Mouse (Mus musculus): Measurements from ENCODE around the gene Olfr710. TPM values are rescaled to one million over a fixed set of nuclear protein-coding genes. Genes with fewer than 3 reads are reported as not detected.

The Olfr710 gene
- polyA plus RNA-seq (2021; fragmentation: Nextera tagmentation), result not detected in 2 replicates
- long read RNA-seq, experiment 1, result 0 reads
- long read RNA-seq, experiment 2, result 0 reads

DNA sequence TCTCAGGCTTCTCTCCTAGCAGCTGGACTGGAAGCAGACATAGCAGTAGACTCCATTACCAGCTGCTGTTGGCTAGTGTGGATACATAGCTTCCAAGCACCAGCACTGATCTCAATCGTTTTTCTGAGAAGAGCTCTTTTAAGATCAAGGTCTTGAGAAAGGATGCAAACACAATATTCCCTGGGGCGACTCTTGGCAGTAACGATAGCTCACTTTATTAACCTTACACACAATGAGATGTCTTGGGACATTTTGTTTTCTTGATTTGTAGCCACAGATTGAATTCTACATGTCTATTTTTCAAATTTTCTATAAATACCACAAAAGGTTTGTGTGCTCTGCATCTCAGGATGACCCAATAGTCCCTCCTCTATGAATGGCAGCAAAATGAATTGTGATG is at the start of gene Olfr710:
Gene Olfr710, minus strand, starts transcription at position 101 of the 400 bp plus-strand sequence.

DNA sequence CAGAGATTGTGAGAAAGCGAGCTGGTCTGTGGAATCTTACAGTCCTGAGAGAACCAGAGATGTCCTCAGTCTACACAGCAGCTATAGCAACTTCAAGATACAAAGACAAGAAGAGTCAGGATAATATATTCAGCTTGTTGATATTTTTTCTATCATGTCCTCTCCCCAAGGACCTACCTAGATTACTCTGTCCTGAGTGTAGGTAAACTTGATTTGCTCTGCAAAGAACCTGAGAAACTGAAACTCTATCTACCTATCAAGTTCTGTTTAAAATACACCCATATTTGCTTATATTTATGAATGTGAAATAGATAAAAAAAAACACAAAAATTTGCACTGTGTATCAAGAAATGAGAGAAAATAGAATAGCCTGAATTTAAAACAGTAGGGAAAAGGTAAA is 27.2 kb upstream of the Olfr710 start, which contains the start of gene Olfr711:
Gene Olfr711, minus strand, starts transcription at position 101 of the 400 bp plus-strand sequence.

DNA sequence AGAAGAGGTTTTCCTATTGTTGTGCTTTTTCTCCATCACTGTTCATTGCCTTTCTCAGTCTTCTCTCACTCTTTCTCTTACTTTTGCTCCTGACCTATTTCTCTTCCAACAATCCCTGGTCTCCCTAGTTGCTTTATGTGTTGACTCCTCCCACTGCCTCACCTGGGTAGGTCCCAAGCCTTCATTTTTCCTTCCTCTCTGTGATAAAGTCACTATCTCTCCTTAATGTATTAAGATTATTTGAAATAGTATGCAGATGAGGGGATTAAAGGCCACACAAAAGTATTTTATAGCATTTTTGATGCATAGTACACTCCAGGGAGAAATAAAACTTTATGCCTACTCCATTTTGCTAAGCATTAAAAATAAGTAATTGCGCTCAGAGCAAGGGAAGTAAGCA is 15.7 kb upstream of the Olfr710 start, which contains the start of gene Olfr6:
Gene Olfr6, minus strand, starts transcription at position 101 of the 400 bp plus-strand sequence.

DNA sequence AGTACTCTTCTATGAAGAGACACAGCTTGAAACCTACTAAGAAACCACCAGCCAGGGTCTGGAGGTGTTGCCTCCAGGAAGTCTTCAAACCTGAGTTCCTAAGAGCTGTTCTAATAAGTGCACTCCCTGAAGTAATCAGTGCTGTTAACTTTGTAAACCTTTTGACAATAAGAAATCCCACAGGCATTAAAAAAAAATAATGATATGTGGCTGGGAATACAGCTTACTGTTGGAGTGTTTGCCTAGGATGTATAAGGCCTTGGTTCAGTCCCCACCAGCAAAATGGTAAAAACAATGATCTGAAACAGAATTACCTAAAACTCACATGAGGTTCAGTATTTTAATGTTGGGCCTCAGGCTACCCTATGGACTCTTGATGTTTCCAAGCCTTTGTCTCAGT is 16.0 kb downstream of the Olfr710 start, which contains the start of gene Olfr709-ps1:
Gene Olfr709-ps1, minus strand, starts transcription at position 101 of the 400 bp plus-strand sequence.

DNA sequence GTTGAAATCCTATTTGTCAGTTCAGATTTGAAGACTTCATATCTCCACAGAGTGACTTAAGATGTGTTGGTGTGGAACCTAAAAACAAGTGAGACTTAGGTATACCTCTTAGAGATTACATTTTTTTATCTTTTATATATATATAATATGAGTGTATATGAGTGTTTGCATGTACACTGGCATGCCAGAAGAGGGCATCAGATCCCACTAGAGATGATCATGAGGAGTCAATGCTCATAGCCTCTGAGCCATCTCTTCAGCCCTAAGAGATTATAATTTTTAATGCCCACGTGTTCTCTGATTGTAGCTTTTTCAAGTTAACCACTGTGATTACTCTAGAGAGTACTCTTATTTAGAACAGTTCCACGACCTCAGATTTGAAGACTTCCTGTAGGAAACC is 40.4 kb downstream of the Olfr710 start, which contains the start of gene Olfr1532-ps1:
Gene Olfr1532-ps1, plus strand, starts transcription at position 326 of the 400 bp plus-strand sequence.

DNA sequence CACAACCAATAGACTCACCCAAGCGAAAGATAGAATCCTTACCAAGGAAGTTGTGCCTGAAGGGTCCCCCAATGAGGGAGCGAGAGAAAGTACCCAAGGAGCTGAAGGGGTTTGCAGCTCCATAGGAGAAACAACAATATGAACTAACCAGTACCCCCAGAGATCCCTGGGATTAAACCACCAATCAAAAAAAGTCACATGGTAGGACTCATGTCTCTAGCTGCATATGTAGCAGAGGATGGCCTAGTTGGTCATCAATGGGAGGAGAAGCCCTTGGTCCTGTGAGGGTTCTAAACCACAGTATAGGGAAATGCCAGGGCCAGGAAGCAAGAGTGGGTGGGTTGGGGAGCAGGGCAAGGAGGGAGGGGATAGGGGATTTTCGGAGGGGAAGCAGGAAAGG is 47.0 kb downstream of the Olfr710 start, which contains the start of gene Olfr707:
Gene Olfr707, minus strand, starts transcription at position 101 of the 400 bp plus-strand sequence.

Other genes starting within 250 kb of the Olfr710 start
- gene Olfr695, start 231.9 kb downstream of the Olfr710 start, polyA plus RNA-seq (2021; fragmentation: Nextera tagmentation), result not detected in 2 replicates
- not detected in 2 replicates for gene Olfr697, start 205.9 kb downstream of the Olfr710 start, polyA plus RNA-seq (2021; fragmentation: Nextera tagmentation)
- gene Olfr698, start 192.9 kb downstream of the Olfr710 start, polyA plus RNA-seq (2021; fragmentation: Nextera tagmentation), result not detected in 2 replicates
- gene Olfr699, start 155.1 kb downstream of the Olfr710 start, polyA plus RNA-seq (2021; fragmentation: Nextera tagmentation), result not detected in 2 replicates
- not detected in 2 replicates for gene Olfr700, start 139.5 kb downstream of the Olfr710 start, polyA plus RNA-seq (2021; fragmentation: Nextera tagmentation)
- gene Olfr701, start 134.2 kb downstream of the Olfr710 start, polyA plus RNA-seq (2021; fragmentation: Nextera tagmentation), result not detected in 2 replicates
- gene Olfr702, start 114.4 kb downstream of the Olfr710 start, polyA plus RNA-seq (2021; fragmentation: Nextera tagmentation), result not detected in 2 replicates
- not detected in 2 replicates for gene Olfr703, start 105.0 kb downstream of the Olfr710 start, polyA plus RNA-seq (2021; fragmentation: Nextera tagmentation)
- not detected in 2 replicates for gene Olfr704, start 85.1 kb downstream of the Olfr710 start, polyA plus RNA-seq (2021; fragmentation: Nextera tagmentation)
- not detected in 2 replicates for gene Olfr705, start 71.4 kb downstream of the Olfr710 start, polyA plus RNA-seq (2021; fragmentation: Nextera tagmentation)
- not detected in 2 replicates for gene Olfr706, start 60.1 kb downstream of the Olfr710 start, polyA plus RNA-seq (2021; fragmentation: Nextera tagmentation)
- not detected in 2 replicates for gene Olfr707, start 47.1 kb downstream of the Olfr710 start, polyA plus RNA-seq (2021; fragmentation: Nextera tagmentation)
- gene Olfr1532-ps1, start 40.3 kb downstream of the Olfr710 start, polyA plus RNA-seq (2021; fragmentation: Nextera tagmentation), result not detected in 2 replicates
- gene Olfr709-ps1, start 16.1 kb downstream of the Olfr710 start, polyA plus RNA-seq (2021; fragmentation: Nextera tagmentation), result not detected in 2 replicates
- not detected in 2 replicates for gene Olfr6, start 15.6 kb upstream of the Olfr710 start, polyA plus RNA-seq (2021; fragmentation: Nextera tagmentation)
- gene Olfr711, start 27.1 kb upstream of the Olfr710 start, polyA plus RNA-seq (2021; fragmentation: Nextera tagmentation), result not detected in 2 replicates
- gene Olfr2, start 57.8 kb upstream of the Olfr710 start, polyA plus RNA-seq (2021; fragmentation: Nextera tagmentation), result not detected in 2 replicates
- gene Olfr713, start 82.9 kb upstream of the Olfr710 start, polyA plus RNA-seq (2021; fragmentation: Nextera tagmentation), result not detected in 2 replicates
- gene Olfr714, start 122.7 kb upstream of the Olfr710 start, polyA plus RNA-seq (2021; fragmentation: Nextera tagmentation), result not detected in 2 replicates
- not detected in 2 replicates for gene Olfr17, start 144.9 kb upstream of the Olfr710 start, polyA plus RNA-seq (2021; fragmentation: Nextera tagmentation)
- gene Olfr715b, start 162.1 kb upstream of the Olfr710 start, polyA plus RNA-seq (2021; fragmentation: Nextera tagmentation), result not detected in 2 replicates
- gene Olfr715, start 182.8 kb upstream of the Olfr710 start, polyA plus RNA-seq (2021; fragmentation: Nextera tagmentation), result not detected in 2 replicates
- not detected in 2 replicates for gene Olfr716, start 190.0 kb upstream of the Olfr710 start, polyA plus RNA-seq (2021; fragmentation: Nextera tagmentation)
- gene Nlrp14, start 218.7 kb upstream of the Olfr710 start, polyA plus RNA-seq (2021; fragmentation: Nextera tagmentation), result not detected in 2 replicates

Data from layer of hippocampus, adult 6 months (tissue).